Mouse (Mus musculus): ENCODE data around the gene Efcab2. TPM values are rescaled to one million over a fixed set of nuclear protein-coding genes. Genes with fewer than 3 reads are reported as not detected.
A peak's percentile ranks its signal among the peaks of the same experiment; 100 is the strongest.
"Not testable (repeated sequence)": the region's sequence is repeated elsewhere in the genome, so short reads cannot be mapped to it uniquely, and the experiment has no call there.

Gene Efcab2
- total RNA-seq, 2 experiments from 2014 or later = 9.6 to 10.0 TPM

DNA sequence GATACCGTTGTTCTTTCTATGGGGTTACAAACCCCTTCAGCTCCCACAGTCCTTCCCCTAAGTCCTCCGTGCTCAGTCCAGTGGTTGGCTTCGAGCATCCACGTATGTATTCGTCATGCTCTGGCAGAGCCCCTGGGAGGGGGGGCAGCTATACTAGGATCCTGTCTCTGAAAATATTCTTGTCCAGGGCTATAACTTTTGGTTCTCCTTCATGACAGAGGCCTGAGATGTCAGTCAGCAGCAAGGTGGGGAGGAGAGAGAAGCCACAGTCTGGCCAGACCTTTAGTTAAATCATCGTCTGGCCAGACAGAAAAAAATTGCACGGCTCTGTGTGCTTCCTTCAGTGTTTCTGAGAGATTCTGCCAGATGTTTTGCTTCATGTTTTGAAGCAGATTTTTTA lies 5.2 kb upstream of the Efcab2 start:
- no peak for DNase-seq (ENCODE audit: low spot score in 2 of 2)

DNA sequence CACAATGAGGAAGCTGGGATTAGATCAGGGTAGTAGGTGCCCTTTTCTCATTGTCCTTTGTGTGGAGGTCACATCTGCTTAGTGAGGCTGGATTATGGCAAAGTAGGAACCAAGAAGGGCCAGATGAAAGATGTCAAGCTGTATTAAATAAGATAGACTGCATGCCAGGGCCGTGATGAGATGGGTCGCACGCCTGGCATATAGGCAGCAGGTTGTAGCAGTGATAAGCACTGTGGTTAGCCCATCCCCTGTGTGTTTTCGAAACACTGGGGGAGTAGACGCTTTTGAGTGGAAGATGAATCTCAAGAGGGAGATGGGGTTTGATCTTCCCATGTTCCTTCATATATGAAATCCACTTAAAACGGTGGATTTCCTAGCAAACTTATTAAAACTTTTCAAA lies 3.9 kb upstream of the Efcab2 start:
- DNase-seq (ENCODE audit: low spot score in 2 of 2) = no peak

DNA sequence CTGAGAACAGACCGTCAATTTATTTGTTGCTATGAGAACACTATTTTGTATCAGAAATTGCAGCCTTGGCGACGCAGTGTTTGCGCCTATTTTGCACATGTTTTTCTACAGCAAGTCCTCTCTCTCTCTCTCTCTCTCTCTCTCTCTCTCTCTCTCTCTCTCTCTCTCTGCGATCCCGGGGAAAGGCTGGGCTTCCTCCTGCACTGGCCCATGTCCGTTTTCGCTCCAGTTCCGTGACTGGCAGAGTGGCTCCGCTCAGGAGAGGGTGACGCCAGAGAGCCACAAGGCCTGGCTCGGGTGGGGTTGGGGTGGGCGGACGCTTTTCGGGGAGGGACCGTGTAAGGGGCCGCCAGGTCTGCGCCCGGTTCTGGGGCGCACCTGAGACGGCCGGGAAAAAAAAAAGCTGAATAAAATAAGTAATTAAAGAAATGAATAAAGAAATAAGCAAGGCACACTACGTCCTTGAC lies 407 bp upstream of the Efcab2 start:
- peak; percentile 58 to 80 for DNase-seq (ENCODE audit: low spot score in 2 of 2)

DNA sequence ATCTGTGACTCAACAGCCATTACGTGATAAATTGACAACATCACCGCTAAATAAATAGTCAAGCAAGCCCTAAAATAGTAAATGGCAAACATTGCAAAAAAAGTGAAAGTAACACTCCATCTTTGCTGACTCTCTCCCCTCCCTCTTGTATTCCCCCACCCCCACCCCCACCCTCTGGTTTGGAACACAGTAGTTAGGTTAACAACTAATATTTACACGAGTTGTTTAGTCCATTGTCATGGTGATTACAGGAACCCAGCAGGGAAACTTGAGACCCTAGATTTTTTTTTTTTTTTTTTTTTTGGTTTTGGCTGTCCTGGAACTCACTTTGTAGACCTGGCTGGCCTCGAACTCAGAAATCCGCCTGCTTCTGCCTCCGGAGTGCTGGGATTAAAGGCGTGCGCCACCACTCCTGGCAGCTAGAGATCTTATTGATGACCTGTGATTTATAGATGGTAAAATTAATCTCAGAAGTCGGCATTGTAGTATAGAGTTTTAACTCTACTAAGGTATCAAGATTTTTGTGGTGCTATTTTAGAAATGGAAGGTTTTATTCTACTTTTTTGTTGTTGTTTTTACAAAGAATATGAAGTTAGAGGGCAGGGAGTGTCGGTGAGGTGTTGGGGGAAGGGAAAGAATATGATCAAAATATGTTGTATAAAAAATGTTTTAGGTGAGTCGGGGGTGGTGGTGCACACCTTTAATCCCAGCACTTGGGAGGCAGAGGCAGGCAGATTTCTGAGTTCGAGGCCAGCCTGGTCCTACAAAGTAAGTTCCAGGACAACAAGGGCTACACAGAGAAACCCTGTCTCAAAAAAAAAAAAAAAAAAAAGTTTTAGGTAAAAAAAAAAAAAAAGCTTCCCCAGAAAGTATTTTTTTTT lies 1.1 kb downstream of the Efcab2 start:
- no peak for DNase-seq (ENCODE audit: low spot score in 2 of 2)

DNA sequence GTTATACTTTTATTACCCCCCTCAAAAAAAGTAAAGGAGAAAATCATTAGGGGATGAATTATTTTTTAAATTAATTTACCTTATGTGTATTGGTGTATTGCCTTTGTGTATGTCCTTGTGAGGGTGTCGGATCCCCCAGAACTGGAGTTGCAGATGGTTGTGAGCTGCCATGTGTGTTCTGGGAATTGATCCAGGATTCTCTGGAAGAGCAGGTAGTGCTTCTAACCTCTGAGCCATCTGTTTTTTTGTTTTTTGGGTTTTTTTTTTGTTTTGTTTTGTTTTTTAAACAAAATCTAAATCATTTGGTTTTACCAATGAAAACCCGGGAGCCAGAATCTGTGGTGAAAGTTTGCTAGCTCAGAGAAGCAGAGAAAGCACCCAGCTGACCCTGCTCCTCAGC lies 1.8 kb downstream of the Efcab2 start:
- DNase-seq (ENCODE audit: low spot score in 2 of 2) = no peak

DNA sequence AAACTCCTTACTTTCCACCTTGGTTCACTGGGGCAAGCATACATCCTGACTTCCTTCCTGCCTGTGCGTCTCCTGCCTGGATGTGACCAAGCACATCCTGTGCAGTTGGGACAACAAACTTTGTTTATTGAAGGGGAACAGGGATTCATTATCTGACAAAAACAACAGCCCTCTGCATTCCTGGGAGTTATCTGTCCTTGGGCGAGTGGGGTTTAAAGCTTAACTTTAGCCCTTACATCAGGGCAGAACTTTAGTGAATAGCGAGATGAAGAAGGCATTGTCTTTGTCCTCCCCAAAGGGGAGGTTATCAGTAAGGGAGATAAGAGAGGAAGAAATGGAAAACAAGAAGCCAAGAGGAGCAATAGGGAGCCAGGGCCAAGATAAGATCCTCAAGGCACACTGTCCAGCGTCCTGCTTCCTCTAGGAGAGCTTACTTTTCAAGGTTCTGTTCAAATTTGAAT lies 3.0 kb downstream of the Efcab2 start:
- DNase-seq (ENCODE audit: low spot score in 2 of 2) = no peak

DNA sequence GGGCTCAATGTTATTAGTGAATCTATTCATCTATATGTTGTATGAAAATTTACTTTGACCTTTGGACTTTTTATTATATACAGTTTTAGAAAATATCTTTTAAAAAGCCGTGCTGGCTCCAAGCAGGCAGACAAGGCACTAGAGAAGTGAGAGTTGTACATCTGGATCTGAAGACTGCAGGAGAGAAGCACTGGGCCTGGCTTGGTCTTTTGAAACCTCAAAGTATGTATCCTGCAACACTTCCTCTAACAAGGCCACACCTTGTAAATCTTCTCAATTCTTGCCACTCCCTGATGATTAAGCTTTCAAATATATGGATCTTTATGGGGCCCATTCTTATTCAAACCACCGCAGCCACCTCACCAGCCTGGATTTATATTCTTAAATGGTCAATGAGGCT lies 7.5 kb downstream of the Efcab2 start:
- not testable (repeated sequence) for DNase-seq (ENCODE audit: low spot score in 2 of 2)

DNA sequence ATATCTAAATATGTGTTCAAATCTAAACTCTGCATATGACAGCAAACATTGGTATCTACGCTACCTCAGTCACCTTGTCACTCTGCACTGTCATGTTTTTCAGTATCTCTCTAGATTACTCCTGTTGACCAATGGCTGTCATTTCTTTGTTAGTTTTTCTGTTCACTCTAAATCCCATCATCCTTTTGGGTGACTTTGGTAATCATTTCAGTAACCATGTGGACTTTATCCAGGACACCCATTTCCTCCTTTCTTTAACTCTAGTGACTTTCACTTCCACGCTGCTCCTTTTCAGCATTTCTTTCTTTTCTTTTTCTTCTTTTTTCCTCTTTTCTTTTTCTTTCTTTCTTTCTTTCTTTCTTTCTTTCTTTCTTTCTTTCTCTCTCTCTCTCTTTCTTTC lies 13.7 kb downstream of the Efcab2 start:
- DNase-seq (ENCODE audit: low spot score in 2 of 2) = no peak

DNA sequence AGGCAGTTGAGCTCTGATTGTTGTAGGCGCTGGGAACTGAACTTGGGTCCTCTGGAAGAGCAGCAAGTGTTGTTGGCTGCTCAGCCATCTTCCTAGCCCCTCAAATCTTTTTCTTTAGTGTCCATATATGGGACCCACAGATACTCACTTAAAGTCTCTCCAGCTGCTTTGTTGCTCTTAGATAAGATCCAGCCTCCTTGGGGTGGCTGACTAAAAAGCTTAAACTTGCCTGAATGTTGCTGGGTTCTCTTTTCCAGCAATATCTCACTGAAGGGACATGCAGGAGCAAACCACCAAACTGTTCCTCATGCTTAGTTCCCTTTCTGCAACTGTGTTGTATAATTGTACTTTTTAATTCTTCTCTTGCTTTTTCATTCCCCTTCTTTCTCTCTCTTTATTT lies 17.8 kb downstream of the Efcab2 start:
- no peak for DNase-seq (ENCODE audit: low spot score in 2 of 2)

DNA sequence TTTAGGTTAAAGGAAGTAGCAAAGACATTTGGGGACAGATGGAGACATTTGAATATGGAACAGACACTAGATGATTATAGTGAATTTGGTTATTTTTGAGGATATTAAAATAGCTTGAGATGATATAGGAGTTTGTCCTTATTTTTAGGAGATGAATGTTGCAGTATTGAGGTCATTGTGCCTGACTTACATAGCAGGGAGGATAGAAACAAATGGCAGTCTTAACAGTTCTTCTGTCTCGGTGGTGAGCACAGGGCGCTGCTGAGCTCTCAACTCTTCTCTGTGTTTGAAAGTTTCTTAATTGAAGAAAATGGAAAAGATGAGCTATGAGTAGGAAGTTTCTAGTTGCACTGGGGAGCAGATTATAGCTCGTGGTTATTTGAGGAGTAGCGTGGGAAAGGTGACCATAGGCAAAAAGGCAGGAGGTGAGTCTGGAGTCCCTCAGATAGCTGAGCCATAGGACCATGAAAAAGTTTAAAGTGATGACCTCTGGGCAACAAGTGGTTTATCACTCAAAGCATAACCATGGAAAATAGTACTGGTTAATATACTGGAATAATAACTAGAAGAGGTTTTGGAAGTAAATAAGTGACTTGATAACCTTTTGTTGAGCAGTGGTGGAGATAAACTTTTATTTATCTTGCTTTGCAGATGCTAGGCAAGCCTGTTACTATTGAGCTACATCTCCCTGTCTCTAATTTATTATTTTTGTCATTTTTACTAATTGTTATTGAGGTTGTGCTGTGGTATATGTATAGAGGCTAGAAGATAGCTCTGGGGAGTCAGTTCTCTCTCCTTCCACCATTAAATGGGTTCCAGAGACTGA lies 25.9 kb downstream of the Efcab2 start:
- no peak for DNase-seq (ENCODE audit: low spot score in 2 of 2)

DNA sequence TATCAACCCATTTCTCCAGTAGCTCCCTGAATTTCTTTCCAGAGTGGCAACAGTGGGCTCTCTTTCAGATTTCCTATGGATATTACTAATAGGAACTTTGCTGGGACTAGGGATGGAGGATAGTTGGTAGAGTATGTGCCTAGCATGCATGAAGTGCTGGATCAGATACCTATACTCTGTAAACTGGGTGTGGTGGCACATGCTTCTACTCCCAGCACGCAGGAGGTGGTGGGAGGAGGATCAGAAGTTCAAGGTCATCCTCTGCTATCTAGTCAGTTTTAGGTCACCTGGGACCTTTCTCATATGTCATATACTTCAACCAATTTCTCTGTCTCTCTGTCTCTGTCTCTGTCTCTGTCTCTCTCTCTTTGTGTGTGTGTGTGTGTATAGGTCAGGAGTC lies 27.7 kb downstream of the Efcab2 start:
- no peak for DNase-seq (ENCODE audit: low spot score in 2 of 2)

DNA sequence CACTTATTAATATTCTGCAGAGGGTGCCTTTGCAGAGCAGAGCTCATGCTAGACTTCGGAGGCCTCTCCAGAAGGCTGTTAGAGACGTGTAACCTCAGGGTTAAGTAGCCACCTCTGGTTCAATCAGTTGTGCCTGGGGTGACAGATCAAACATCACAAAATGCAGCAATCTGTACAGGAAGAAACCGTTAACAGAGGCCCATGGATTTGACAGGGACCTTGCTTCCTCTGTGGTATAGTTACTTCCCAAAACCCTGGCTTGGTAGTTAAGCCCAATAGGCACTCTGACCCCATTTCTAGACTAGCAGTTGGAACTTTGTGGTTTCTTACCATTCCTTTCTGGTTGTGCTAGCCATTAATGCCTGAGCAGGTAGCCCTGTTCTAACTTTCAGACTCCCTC lies 38.5 kb downstream of the Efcab2 start:
- no peak for DNase-seq (ENCODE audit: low spot score in 2 of 2)

DNA sequence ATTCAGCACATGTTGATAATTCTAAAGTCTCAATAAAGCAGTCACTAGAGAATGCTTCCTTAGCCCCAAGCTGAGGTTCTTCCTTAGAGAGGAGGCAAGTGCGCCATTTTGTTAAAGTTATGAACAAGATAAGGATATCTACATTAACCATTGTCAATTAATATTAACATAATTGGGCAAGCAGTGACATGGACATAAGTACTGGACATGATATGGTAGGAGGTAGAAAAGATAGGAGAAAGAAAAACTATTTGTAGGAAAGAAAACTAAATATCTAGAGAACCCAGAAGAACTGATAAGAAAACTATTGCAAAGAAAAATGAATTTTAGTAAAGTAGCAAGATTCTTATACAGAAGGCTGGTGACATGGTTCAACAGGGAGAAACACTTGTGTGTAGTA lies 41.2 kb downstream of the Efcab2 start:
- DNase-seq (ENCODE audit: low spot score in 2 of 2) = no peak

DNA sequence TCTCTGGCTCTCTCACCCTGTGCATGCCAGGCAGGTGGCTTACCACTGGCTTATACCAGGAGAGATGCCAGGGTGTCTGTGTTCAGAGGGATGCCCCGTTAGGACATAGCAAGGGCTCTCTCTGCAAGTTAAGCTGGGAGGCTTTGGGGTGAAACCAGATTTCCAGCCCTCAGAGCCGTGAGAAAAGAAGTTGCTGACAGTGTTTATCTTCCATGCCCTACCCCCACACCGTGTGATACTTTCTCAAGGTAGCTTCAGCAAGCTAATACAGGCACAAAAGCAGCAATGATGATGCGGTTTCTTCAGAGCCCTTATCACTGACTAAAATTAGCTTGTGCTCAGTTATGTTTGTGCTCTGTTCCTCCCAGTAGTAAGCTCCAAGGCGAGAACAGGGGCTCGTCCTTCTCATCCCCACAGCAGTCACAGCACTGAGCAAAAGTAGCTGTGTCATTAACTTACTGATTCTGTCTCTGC lies 42.4 kb downstream of the Efcab2 start:
- DNase-seq (ENCODE audit: low spot score in 2 of 2) = no peak

DNA sequence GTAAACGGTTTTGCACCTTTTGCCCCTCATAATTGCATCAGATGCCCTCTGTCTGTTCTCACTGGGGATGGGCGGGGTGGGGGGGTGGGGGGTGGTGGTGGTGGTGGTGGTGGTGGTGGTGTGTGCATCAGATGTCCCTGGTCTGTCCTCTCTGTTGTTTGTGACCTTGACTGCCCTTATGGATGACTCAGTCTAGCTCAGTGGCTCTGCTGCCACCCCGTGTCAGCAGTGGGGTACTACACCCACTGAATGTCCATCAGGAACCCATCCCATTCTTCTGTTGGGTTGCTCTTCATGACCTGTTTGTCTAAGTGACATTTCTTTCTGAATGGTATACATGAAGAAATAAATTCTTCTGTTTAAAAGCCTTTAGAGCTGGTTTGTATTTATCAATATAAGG lies 43.3 kb downstream of the Efcab2 start:
- DNase-seq (ENCODE audit: low spot score in 2 of 2) = peak; percentile 37 to 86

DNA sequence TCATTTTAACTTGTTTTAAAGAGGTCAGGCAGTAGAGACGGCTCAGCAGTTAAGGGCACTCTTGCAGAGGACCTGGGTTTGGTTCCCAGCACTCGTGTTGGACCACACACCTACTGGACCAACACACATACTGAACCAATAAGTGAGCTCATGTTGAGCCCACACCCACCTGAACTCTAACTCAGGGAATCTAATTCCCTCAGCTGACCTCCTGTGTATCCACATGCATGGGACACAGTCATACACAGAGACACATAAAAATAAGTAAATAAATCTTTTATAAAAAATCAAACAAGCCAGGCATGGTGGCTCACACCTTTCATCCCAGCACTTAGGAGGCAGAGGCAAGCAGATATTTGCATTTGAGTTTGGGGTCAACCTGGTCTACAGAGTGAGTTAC lies 44.0 kb downstream of the Efcab2 start:
- no peak for DNase-seq (ENCODE audit: low spot score in 2 of 2)

DNA sequence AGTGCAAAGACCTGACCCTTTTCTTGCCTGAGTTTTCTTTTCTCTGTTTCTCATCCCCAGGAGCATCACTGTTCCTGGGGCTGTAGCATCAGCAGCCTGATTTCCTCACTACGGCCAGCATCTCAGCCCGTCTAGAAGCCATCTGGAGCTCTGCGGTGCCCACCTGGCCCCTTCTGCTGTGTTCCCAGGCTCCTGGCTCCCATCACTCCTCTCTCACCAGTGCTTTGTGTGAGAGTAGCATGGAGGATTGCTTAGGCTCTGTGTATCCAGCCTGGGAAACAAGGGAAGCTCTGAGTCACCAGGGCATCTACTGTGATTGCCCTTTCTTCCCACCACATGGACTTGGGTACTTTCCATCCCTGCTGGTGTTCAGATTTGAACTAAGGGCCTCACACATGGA lies 48.2 kb downstream of the Efcab2 start:
- DNase-seq (ENCODE audit: low spot score in 2 of 2) = peak; percentile 30 to 49

DNA sequence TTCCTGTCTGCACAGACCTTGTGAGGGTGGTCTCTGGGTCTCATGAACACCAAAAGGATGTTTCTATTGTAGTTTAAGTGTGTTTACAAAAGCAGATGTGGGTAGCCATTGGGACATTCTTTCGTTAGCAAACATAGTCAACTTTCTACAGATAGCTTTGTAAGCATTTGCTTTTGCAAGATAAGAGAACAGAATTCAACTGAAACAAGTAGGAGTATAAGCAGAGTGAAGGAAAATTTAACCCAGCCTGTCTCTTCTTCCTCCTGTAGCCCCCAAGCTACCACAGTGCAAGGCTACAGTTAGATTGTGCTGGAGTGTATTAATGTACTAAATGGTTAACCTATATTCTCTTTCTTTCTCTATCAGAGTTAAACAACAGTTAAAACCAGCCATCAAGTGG lies 49.2 kb downstream of the Efcab2 start:
- no peak for DNase-seq (ENCODE audit: low spot score in 2 of 2)

DNA sequence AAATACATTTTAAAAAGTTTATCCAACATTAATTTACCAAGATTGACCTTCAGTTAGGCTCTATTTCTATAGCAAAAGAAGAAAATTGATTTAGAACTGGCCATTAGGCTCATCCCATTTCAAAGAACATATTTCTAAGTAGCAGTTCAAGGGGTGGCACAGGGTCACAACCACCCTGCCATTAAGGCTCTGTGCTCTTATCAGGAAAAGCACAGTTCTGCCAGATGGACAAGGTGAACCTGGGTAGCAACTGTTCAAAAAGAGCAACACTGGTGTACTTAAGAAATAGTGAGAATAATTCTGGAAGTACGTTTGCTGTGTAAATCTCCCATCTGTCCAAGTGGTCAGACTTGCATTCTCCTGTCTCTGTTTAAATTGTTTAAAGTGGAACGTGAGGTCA lies 52.1 kb downstream of the Efcab2 start:
- DNase-seq (ENCODE audit: low spot score in 2 of 2) = no peak

DNA sequence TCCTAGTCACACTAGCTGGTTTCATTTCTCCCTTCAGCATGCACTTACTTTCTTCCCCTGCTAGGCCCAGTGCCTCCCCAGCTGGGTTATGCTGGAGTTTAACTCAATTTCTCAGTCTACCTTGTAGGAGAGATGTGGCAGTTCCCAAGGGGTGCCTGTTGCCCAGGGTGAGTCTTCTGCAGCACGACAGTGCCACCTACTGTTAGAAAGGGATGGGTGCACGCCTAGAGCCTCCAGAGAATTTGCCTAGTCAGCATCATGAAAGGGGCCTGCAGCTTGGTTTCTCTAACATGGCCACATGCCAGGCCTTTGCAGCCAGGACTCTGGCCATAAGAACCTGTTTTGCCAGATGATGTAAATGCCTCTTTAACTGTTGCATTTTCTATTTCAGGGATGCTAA lies 57.8 kb downstream of the Efcab2 start:
- DNase-seq (ENCODE audit: low spot score in 2 of 2) = peak; percentile 71 to 93

DNA sequence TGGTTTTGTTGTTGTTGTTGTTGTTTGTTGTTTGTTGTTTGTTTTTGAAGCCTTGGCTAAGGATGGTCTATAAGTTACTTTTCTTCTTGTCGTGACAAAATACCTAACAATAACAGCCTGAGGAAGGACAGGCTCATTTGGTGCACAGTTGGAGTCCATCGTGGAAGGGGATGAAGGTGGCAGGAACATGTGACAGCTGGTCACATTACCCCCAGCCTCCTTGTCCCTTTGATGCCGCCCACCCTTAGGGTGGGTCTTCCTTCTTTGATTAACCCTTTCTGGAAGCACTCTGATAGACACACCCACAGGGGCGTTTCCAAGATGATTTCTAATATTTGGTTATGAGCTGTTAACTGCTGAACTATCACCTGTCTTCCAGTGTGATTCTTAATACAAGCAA lies 58.3 kb downstream of the Efcab2 start:
- no peak for DNase-seq (ENCODE audit: low spot score in 2 of 2)

DNA sequence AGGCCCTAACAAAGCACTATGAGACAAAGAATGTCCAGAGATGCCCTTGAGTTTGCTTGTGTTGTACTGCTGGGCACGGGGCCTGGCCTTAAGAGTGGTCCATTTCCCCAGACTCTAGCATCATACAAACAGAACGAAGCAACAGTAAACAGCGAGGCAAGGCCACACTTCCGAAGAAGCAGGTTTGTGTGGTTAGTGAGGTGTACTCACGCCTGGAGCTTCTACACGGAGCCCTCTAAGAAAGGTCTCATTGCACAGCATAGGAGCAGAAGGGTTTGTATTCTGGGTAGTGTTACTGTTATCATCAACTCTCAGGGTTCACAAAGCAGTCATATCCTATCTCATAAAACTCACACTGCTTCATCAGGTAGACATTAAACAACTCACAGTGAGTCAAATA lies 61.7 kb downstream of the Efcab2 start:
- DNase-seq (ENCODE audit: low spot score in 2 of 2) = no peak
